Comparison of ENCODE assay signal across 17 mouse cellular contexts in genomic region chr10:57760694-57761093, GRCm38 (mm10). TPM values are rescaled to one million over a fixed set of nuclear protein-coding genes. Genes with fewer than 3 reads are reported as not detected.
"Had no signal": no experiment of that assay in that cellular context is flagged by ENCODE, and none has a peak within 500 bp of the region (broad histone marks: within the 10 kb centered on the region; RNA-seq: fewer than 3 reads in every experiment).

No protein-coding gene starts in this region.

- ATAC-seq: midbrain, embryonic 13.5 days had no signal

- DNase-seq: kidney, adult 11 months; kidney, adult 8-10 months; kidney, postnatal 10 days; kidney, postnatal 36 days; layer of hippocampus, postnatal 36 days; left cerebral cortex, postnatal 4 days; liver, embryonic 13.5 days; lung, adult 2 months; lung, postnatal 14 days; lung, postnatal 4 days; retina, postnatal 1 day; thymus, adult 2 months; thymus, postnatal 14 days; thymus, postnatal 4 days had no signal

RNA-seq across cellular contexts. Expression of gene Fabp7, which starts 24.0 kb away (rescaled TPM):
- total RNA-seq: neutrophil, adult 5-6 weeks had no signal
- polyA plus RNA-seq: small intestine, adult 2 months had no signal
